ENCODE assay signal across 27 mouse cellular contexts in the genomic region with DNA sequence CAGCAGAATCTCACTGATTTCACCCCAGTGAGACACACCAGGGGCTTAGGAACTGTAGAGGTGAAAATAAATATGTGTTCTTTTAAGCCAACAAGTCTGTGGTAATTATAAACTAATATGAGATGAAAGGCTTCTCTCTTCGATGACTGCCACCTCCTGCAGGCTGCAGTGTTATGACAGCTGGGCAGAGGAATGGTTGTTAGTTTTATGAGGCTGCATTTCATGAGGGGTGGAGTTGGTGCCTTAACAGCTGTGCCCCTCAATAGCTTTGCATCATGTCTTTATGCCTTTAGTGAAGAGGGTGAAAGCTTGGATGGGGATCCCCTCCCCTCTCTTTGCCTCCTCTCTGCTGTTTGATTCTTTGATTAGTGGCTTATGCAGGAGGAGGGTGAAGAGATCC. TPM values are rescaled to one million over a fixed set of nuclear protein-coding genes. Genes with fewer than 3 reads are reported as not detected.
DNase-seq lines count a peak whose midpoint lies in the region; ATAC-seq and TF ChIP-seq lines count a peak whose summit lies in the region.
"Had no signal": no experiment of that assay in that cellular context is flagged by ENCODE, and none has a peak within 500 bp of the region (broad histone marks: within the 10 kb centered on the region; RNA-seq: fewer than 3 reads in every experiment).

No protein-coding gene starts in this region.

- TF ChIP-seq CTCF in heart, adult 2 months (IDR thresholded peaks at IDR 0.05) = no peak

- DNase-seq in embryo, embryonic 10 days (ENCODE audit: low spot score) = peak; percentile 28
- no peak for DNase-seq in embryo, embryonic 9.5 days (ENCODE audit: extremely low spot score)
- DNase-seq in heart, adult 11 months = peak; percentile 37
- DNase-seq in heart, adult 2 months = no peak
- peak; percentile 27 for DNase-seq in neural tube, embryonic 11.5 days (ENCODE audit: low spot score)
- DNase-seq in neural tube, embryonic 10.5 days (ENCODE audit: extremely low spot score, low spot score) = no peak
- DNase-seq in mesoderm, embryonic 11.5 days (ENCODE audit: low read depth, low spot score) = peak; percentile 50
- DNase-seq in liver = no peak
- DNase-seq: adrenal gland, adult 8-10 months; adrenal gland, postnatal 36 days; B cell, adult 2 months; cerebellum, adult 2 months; cerebellum, postnatal 10 days; gastrocnemius, postnatal 10 days had no signal

- no peak for ATAC-seq in neural tube, embryonic 11.5 days (ENCODE audit: insufficient read depth, low FRiP score, low TSS enrichment)
- ATAC-seq: CD4-positive, CD25-positive, alpha-beta regulatory T cell, adult 4 months; forebrain, embryonic 14.5 days had no signal

- H3K4me3 ChIP-seq in heart, adult 2 months = no peak overlapping the region
- no peak overlapping the region for H3K4me3 ChIP-seq in neural tube, embryonic 11.5 days (ENCODE audit: low read depth, low read length)
- H3K4me3 ChIP-seq: embryonic facial prominence, embryonic 12.5 days; heart, embryonic 12.5 days; hindbrain, embryonic 10.5 days; hindbrain, embryonic 15.5 days had no signal

- no peak overlapping the region for H3K9ac ChIP-seq in heart, adult 2 months (ENCODE audit: low read depth, low read length)
- H3K9ac ChIP-seq in neural tube, embryonic 11.5 days (ENCODE audit: low read length) = no peak overlapping the region
- H3K9ac ChIP-seq: embryonic facial prominence, embryonic 12.5 days; heart, embryonic 12.5 days; hindbrain, embryonic 15.5 days had no signal

- no peak for TF ChIP-seq EP300 in heart, adult 2 months (IDR thresholded peaks at IDR 0.05; ENCODE audit: insufficient read depth, low read depth, low read length)

- no peaks in the 10 kb centered on the region for H3K36me3 ChIP-seq in heart, adult 2 months (ENCODE audit: control insufficient read depth, insufficient read depth, low read length)
- no peaks in the 10 kb centered on the region for H3K36me3 ChIP-seq in neural tube, embryonic 11.5 days (ENCODE audit: control insufficient read depth, insufficient read depth, low read length)
- H3K36me3 ChIP-seq: embryonic facial prominence, embryonic 12.5 days; G1E; heart, embryonic 12.5 days; hindbrain, embryonic 10.5 days; hindbrain, embryonic 15.5 days had no signal

- H3K9me3 ChIP-seq in neural tube, embryonic 11.5 days (ENCODE audit: control insufficient read depth, low read length) = no peaks in the 10 kb centered on the region
- H3K9me3 ChIP-seq: embryonic facial prominence, embryonic 12.5 days; G1E; heart, embryonic 12.5 days; hindbrain, embryonic 10.5 days; hindbrain, embryonic 15.5 days had no signal

- no peak overlapping the region for H3K4me2 ChIP-seq in neural tube, embryonic 11.5 days (ENCODE audit: low read depth)
- H3K4me2 ChIP-seq: embryonic facial prominence, embryonic 12.5 days; heart, embryonic 12.5 days; hindbrain, embryonic 15.5 days had no signal

- intact Hi-C loops in heart, adult 2 months (cut with DNase I) = no loop called here

- H3K27me3 ChIP-seq in heart, adult 2 months (ENCODE audit: control insufficient read depth, insufficient read depth, low read length) = no peaks in the 10 kb centered on the region
- H3K27me3 ChIP-seq in neural tube, embryonic 11.5 days (ENCODE audit: control insufficient read depth, insufficient read depth, low read length) = no peaks in the 10 kb centered on the region
- H3K27me3 ChIP-seq: embryonic facial prominence, embryonic 12.5 days; heart, embryonic 12.5 days; hindbrain, embryonic 15.5 days had no signal

- TF ChIP-seq POLR2A in heart, adult 2 months (IDR thresholded peaks at IDR 0.05; ENCODE audit: insufficient read depth, low read depth, low read length) = no peak

- no peaks in the 10 kb centered on the region for H3K4me1 ChIP-seq in heart, adult 2 months (ENCODE audit: control insufficient read depth, insufficient read depth, low read length)
- H3K4me1 ChIP-seq in neural tube, embryonic 11.5 days (ENCODE audit: control insufficient read depth, insufficient read depth, low read length) = no peaks in the 10 kb centered on the region
- H3K4me1 ChIP-seq: embryonic facial prominence, embryonic 12.5 days; heart, embryonic 12.5 days; hindbrain, embryonic 10.5 days; hindbrain, embryonic 15.5 days had no signal

- H3K79me2 ChIP-seq in heart, adult 2 months (replicated peaks; ENCODE audit: control insufficient read depth, insufficient read depth, low read length) = no peaks in the 10 kb centered on the region

- H3K27ac ChIP-seq in heart, adult 2 months = no peak overlapping the region
- no peak overlapping the region for H3K27ac ChIP-seq in neural tube, embryonic 11.5 days (ENCODE audit: low read depth, low read length)
- H3K27ac ChIP-seq: embryonic facial prominence, embryonic 12.5 days; hindbrain, embryonic 10.5 days; hindbrain, embryonic 15.5 days had no signal

- 20% methylated on average over 1 of the region's 1 CpGs for WGBS in heart, adult 2 months
- 11% methylated on average over 1 of the region's 1 CpGs for WGBS in neural tube, embryonic 11.5 days

RNA-seq across cellular contexts. Expression of a gene that starts 13.2 kb away (rescaled TPM):
- 10 to 100 TPM in 1 of 2 experiments, 1 to 10 TPM in 1; 9.0 to 11.6 TPM for total RNA-seq in heart, adult 2 months (2021)
- polyA plus RNA-seq in heart, adult 2 months (2012; rRNA removed) = 3.2 and 5.7 TPM in 2 replicates
- polyA plus RNA-seq in neural tube, embryonic 11.5 days (2014; fragmentation: Nextera tagmentation; extraction: Ambion mirVana) = 34.7 and 35.6 TPM in 2 replicates
- total RNA-seq: G1E had no signal
- polyA plus RNA-seq: CD4-positive, CD25-positive, alpha-beta regulatory T cell, adult 4 months; G1E had no signal

RNA-seq across cellular contexts. Expression of a gene that starts 13.8 kb away (rescaled TPM):
- not detected for total RNA-seq in heart, adult 2 months (2021)
- not detected in 2 replicates for polyA plus RNA-seq in heart, adult 2 months (2012; rRNA removed)
- not detected in 2 replicates for polyA plus RNA-seq in neural tube, embryonic 11.5 days (2014; fragmentation: Nextera tagmentation; extraction: Ambion mirVana)
- total RNA-seq: adrenal gland, adult 8-10 months; adrenal gland, postnatal 36 days; G1E; gastrocnemius, postnatal 10 days; gastrocnemius, postnatal 4 days; heart, adult 8-10 months; heart, postnatal 25 days had no signal
- polyA plus RNA-seq: CD4-positive, CD25-positive, alpha-beta regulatory T cell, adult 4 months; cerebellum, adult 2 months; embryonic facial prominence, embryonic 12.5 days; forebrain, embryonic 14.5 days; frontal cortex, adult 2 months; G1E; heart, embryonic 12.5 days; heart, embryonic 16.5 days; hindbrain, embryonic 10.5 days; hindbrain, embryonic 15.5 days; intestine, embryonic 14.5 days had no signal

RNA-seq across cellular contexts. Expression of a gene that starts 48.2 kb away (rescaled TPM):
- 1 to 10 TPM in 1 of 2 experiments, under 1 TPM in 1; 0.99 to 1.0 TPM for total RNA-seq in heart, adult 2 months (2021)
- polyA plus RNA-seq in heart, adult 2 months (2012; rRNA removed) = 2.2 and 2.8 TPM in 2 replicates
- polyA plus RNA-seq in neural tube, embryonic 11.5 days (2014; fragmentation: Nextera tagmentation; extraction: Ambion mirVana) = 26.8 and 27.6 TPM in 2 replicates

Comparison
In these comparisons a context has a peak if more than half of its experiments do, and no peak if none do; other contexts are left out.
1. DNase-seq: peak in embryo, embryonic 10 days (single experiment), heart, adult 11 months (single experiment), neural tube, embryonic 11.5 days (single experiment) and mesoderm, embryonic 11.5 days (single experiment); none in embryo, embryonic 9.5 days (single experiment), heart, adult 2 months (0 of 2), neural tube, embryonic 10.5 days (single experiment) and liver (single experiment).